Mouse (Mus musculus) thymus, postnatal 10 days (tissue): Measurements from ENCODE around the gene Olfr1086.
"Not testable (repeated sequence)": the region's sequence is repeated elsewhere in the genome, so short reads cannot be mapped to it uniquely, and the experiment has no call there.

Experiments used
- DNase-seq, 2 experiments: peaks; one replicate each; pipeline ENCODE4 v3.0.0; 2021; ENCODE audit warnings: low spot score in 2 of 2

Olfr1086 gene

DNA sequence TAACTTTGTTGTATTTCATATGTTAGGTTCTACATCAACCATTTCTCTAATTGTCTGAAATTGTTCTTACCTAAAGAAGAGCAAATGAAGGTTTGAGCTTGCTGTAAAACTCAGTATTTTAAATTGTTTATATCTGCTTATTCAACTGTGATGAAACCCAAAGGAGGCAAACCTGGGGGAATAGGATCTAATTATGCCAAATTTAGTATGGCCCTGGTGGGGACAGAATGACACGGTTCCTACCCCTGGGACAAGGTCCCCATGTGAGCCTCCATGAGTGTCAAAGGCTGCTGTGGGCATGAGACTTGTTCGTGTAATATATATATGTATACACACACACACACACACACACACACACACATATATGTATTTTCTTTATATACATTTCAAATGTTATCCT lies at the start of gene Olfr1086:
Gene Olfr1086 (minus strand): TSS at position 101 of the 400 bp plus-strand sequence.
- no peak for DNase-seq

DNA sequence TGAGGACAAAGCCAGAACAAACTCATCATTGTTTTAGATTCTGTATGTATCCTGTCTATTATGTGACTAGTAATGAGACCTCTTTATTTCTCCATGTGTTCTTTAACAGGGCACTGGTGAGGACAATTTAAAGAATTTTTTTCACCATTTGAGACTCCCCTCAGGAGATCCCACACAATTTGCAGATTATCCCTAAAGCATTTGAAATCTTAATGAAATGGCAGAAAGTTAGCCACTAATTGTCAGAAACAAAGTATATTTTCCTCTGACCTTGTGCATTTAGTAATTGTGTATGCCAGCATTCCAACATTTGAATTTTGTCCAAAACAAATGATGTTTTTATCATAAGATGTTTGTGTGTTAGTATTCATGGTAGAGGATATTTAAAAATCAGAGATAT lies 18.4 kb upstream of the Olfr1086 start, which contains the start of gene Olfr1087:
Gene Olfr1087 (minus strand): TSS at position 101 of the 400 bp plus-strand sequence.
- DNase-seq = no peak

- DNase-seq = no peak
Observed at GRCm38 (mm10) chr2:86661919-86662318, 18.0 kb downstream of the Olfr1086 start, which contains the start of gene Olfr1085. Gene Olfr1085, minus strand, starts transcription at chr2:86662019.

DNA sequence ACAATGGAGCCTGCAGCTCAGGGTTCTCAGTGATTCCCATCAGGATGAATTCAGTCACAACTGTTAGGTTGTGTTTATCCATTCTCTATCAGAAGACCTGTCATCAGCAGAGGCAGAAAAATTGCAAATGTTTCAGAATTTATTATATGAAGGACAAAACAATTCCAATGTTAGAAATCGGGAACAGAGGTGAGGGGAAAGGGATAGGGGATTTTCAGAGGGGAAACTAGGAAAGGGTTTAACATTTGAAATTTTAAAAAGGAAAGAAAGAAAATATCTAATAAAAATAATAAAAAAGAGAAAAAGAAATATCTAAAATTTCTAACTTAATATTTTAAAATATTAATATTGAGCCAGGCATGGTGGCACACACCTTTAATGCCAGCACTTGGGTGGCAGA lies 40.3 kb downstream of the Olfr1086 start, which contains the start of gene Olfr1084:
Gene Olfr1084 (minus strand): TSS at position 101 of the 400 bp plus-strand sequence.
- DNase-seq = not testable (repeated sequence)
